Mouse (Mus musculus) ES-E14 (cell line): ENCODE results near the gene Ankrd13a. TPM values are rescaled to one million over a fixed set of nuclear protein-coding genes. Genes with fewer than 3 reads are reported as not detected.

ENCODE experiments used
- DNase-seq: peaks from one replicate; pipeline ENCODE4 v3.0.0-alpha.2; 2013; ENCODE audit warnings: low read depth, low spot score
- H3K27ac ChIP-seq: 2 replicates; pipeline ENCODE4 v1.5.1; 2012; ENCODE audit warnings: low read depth, mild to moderate bottlenecking, low read length, moderate library complexity, mixed read lengths; ENCODE audit not compliant: poor library complexity, insufficient read depth, severe bottlenecking
- H3K36me3 ChIP-seq: 2 replicates; pipeline ENCODE4 v1.6.1; 2012; ENCODE audit warnings: mild to moderate bottlenecking, low read length, moderate library complexity, mixed read lengths; ENCODE audit not compliant: control insufficient read depth, poor library complexity, insufficient read depth, severe bottlenecking
- H3K4me1 ChIP-seq, 2 experiments: fragments of 150-350 bp in 1 of 2; sonication (generic) in 1 of 2; 2 replicates each; pipeline ENCODE4 v1.6.1; 2012; ENCODE audit warnings: low read length in 2 of 2, mild to moderate bottlenecking in 1 of 2, mixed read lengths in 1 of 2; ENCODE audit not compliant: control insufficient read depth in 2 of 2, insufficient read depth in 2 of 2, poor library complexity in 1 of 2
- H3K4me3 ChIP-seq, 2 experiments: fragments of 150-350 bp in 1 of 2; sonication (generic) in 1 of 2; 2 replicates each; pipeline ENCODE4 v1.5.1; 2012; ENCODE audit warnings: low read length in 2 of 2, low read depth in 1 of 2, mild to moderate bottlenecking in 1 of 2, mixed read lengths in 1 of 2; ENCODE audit not compliant: insufficient read depth in 1 of 2, poor library complexity in 1 of 2, severe bottlenecking in 1 of 2
- H3K9ac ChIP-seq: 2 replicates; pipeline ENCODE4 v1.6.1; 2012; ENCODE audit warnings: low read depth, mild to moderate bottlenecking, low read length, mixed read lengths; ENCODE audit not compliant: poor library complexity, insufficient read depth, severe bottlenecking
- H3K9me3 ChIP-seq: fragments of 150-350 bp; sonication (generic); 2 replicates; pipeline ENCODE4 v1.6.1; 2012; ENCODE audit warnings: low read depth, mild to moderate bottlenecking, low read length; ENCODE audit not compliant: control insufficient read depth, insufficient read depth
- CHD2 ChIP-seq: IDR thresholded peaks from 2 replicates; pipeline ENCODE4 v1.6.1; 2014; ENCODE audit warnings: mild to moderate bottlenecking, low read depth, low read length, inconsistent platforms
- HCFC1 ChIP-seq: IDR thresholded peaks from 2 replicates; pipeline ENCODE4 v1.6.1; 2012; ENCODE audit warnings: low read length, inconsistent platforms, borderline replicate concordance; ENCODE audit not compliant: insufficient read depth
- MAFK ChIP-seq: IDR thresholded peaks from 2 replicates; pipeline ENCODE4 v1.6.1; 2014; ENCODE audit warnings: mild to moderate bottlenecking, low read depth, low read length, inconsistent platforms; ENCODE audit not compliant: insufficient read depth
- ZC3H11A ChIP-seq: IDR thresholded peaks from 2 replicates; pipeline ENCODE4 v1.6.1; 2012; ENCODE audit warnings: low read depth, mild to moderate bottlenecking, inconsistent platforms, low read length, borderline replicate concordance
- ZNF384 ChIP-seq: IDR thresholded peaks from 2 replicates; pipeline ENCODE4 v1.6.1; 2012; ENCODE audit warnings: low read depth, low read length, inconsistent platforms
- in situ Hi-C, 2 experiments: fragments of 600-800 bp; cut with MboI; formaldehyde crosslinking; loops; one replicate each; pipeline ENCODE4 v1.15.1; 2025; ENCODE audit warnings: low sequenced_read_pairs in 2 of 2, inconsistent platforms in 1 of 2; ENCODE audit not compliant: unreplicated experiment in 2 of 2
- total RNA-seq: library from RNA; depleted of rRNA; stranded (reverse); fragments of 300-350 nt; gene quantifications from 2 replicates; pipeline ENCODE4 v1.2.3, GENCODE M21; 2012

Ankrd13a gene
- total RNA-seq, 1 experiment: 66.4 TPM

DNA sequence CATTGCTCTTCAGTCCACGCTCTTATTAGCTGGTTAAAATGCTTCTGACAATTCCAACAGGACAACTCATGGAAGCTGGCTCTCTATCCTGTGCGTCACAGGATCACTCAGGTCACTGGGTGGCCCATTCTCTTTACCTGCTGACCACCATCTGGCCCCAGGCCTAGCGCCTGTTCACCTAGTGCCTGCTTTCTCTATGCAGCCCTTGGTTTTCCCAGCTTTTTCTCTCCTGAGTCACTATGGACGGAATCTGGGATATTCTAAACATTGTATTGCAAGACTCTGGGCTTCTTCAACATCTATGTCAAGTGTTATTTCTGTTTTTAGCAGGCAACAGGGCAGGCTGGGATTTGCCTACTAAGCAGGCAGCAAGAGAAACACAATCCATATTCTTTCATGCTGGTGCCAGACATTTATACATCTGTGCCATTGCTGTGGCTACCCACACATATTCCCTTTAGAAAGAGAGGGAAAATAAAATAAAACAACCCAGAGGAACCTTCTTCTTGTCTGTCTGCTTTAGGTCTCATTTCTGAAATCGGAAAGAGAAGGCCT, 14.9 kb upstream of the Ankrd13a start:
- Histone ChIP-seq H3K36me3 (peaks cover 29% of the 10 kb centered on the region; the same call in 1 of the 2 replicates), H3K4me3 (no peak overlapping the region), H3K4me1 (no peaks in the 10 kb centered on the region), H3K27ac (no peak overlapping the region), H3K9ac (no peak overlapping the region), H3K9me3 (no peaks in the 10 kb centered on the region)
- TF ChIP-seq HCFC1: no peak
- no peak for TF ChIP-seq MAFK
- no peak for TF ChIP-seq ZC3H11A
- no peak for TF ChIP-seq ZNF384
- no peak for TF ChIP-seq CHD2
- DNase-seq: no peak
- in situ Hi-C loops: no loop called here

DNA sequence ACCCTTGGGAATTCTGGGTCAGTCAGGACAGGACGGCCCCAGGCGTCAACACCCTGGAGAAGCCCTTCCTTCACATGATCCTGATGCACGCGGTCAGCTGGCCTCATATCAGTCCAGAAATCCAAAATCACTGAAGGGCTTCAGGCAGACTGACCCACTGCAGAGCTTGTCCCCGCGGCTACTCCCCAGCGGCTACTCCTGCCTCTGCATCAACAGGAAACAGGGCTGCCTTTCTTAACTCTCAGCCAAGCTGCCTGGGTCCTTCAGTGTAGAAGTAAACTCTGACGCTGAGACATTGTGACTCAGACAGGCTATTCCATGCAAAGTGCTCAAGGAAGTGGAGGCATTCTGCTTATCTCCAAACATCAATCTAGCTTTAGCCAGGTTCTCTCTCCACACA, 12.5 kb upstream of the Ankrd13a start:
- TF ChIP-seq ZC3H11A: no peak
- TF ChIP-seq CHD2: no peak
- TF ChIP-seq MAFK: no peak
- no peak for TF ChIP-seq ZNF384
- peaks cover 34% of the 10 kb centered on the region; the same call in 1 of the 2 replicates for H3K36me3 ChIP-seq
- H3K4me1 ChIP-seq: no peaks in the 10 kb centered on the region
- in situ Hi-C loops: no loop called here
- DNase-seq: no peak
- no peak overlapping the region for H3K4me3 ChIP-seq
- H3K9me3 ChIP-seq: no peaks in the 10 kb centered on the region
- no peak overlapping the region for H3K27ac ChIP-seq
- no peak overlapping the region for H3K9ac ChIP-seq

DNA sequence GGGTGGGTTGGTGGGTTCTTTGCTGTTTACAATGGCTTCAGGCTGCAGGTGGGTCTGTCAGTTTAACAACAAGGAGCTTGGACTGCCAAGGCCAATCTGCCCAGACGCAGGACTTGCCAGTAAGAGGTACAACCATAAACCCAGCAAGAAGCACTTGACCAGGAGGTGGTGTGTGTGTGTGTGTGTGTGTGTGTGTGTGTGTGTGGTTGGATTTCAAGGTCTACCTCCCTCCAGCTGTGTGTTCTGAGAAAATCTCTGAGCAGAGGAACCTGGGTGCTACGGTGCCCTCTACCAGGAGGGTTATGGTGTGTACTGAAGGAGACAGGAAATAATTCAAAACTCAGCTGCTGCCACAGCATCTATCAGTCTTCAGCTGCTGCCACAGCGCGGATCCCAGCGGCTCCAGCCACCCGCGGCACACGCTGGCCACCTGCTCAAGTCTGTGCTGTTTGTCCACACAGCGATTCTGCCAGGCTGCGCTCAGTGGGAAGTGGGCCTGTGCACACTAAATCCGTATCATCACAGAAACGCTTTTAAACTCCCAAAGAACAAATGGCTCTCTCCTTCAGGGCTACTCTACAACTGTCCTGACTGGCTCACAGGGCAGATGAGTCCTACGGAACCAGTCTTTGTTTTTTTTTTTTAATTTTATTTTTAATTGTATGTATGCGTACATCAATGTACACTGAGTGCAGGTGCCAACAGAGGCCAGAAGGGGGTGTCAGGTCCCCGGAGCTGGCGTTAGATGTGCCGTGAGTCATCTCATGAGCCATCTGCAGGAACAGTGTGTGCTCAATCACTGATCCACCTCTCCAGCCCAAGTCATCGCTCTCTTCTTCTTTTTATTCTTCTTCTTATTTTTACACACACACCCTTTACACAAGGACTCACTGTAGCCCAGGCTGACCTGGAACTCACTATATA, 9.4 kb upstream of the Ankrd13a start:
- peaks cover 32% of the 10 kb centered on the region; the same call in 1 of the 2 replicates for H3K36me3 ChIP-seq
- no peak for TF ChIP-seq CHD2
- no peak; the same call in 1 of the 2 replicates for TF ChIP-seq ZC3H11A
- no peak for TF ChIP-seq HCFC1
- TF ChIP-seq ZNF384: no peak
- TF ChIP-seq MAFK: no peak
- no peaks in the 10 kb centered on the region for H3K9me3 ChIP-seq
- in situ Hi-C loops: no loop called here
- no peak overlapping the region for H3K4me3 ChIP-seq
- no peak overlapping the region for H3K27ac ChIP-seq
- no peak overlapping the region for H3K9ac ChIP-seq
- DNase-seq: no peak
- H3K4me1 ChIP-seq: peaks cover 0 to 5% of the 10 kb centered on the region in 2 experiments; a peak in 2 of 4 replicates

- TF ChIP-seq ZC3H11A: no peak
- in situ Hi-C loops: no loop called here
- peaks cover 24% of the 10 kb centered on the region; the same call in 1 of the 2 replicates for H3K36me3 ChIP-seq
- H3K4me3 ChIP-seq: no peak overlapping the region
- peaks cover 0 to 12% of the 10 kb centered on the region in 2 experiments; a peak in 2 of 4 replicates for H3K4me1 ChIP-seq
- no peak for DNase-seq
- H3K9me3 ChIP-seq: no peaks in the 10 kb centered on the region
- no peak overlapping the region for H3K27ac ChIP-seq
- H3K9ac ChIP-seq: no peak overlapping the region
These were observed 7.8 kb upstream of the Ankrd13a start for GRCm38 (mm10) chr5:114766686-114767085.
